8 mouse cellular contexts compared by ENCODE assay signal in genomic region chr11:86201901-86202675, GRCm38 (mm10). TPM values are rescaled to one million over a fixed set of nuclear protein-coding genes. Genes with fewer than 3 reads are reported as not detected.
DNase-seq lines count a peak whose midpoint lies in the region; ATAC-seq and TF ChIP-seq lines count a peak whose summit lies in the region.

No protein-coding gene starts in this region.

- peak overlapping the region; percentile 77 for H3K4me2 ChIP-seq in hindbrain, postnatal 0 days (ENCODE audit: low read depth, low read length)
- H3K4me2 ChIP-seq in stomach, embryonic 15.5 days: peak overlapping the region; percentile 70

- no peaks in the 10 kb centered on the region for H3K27me3 ChIP-seq in hindbrain, postnatal 0 days (ENCODE audit: insufficient read depth, low read length)
- H3K27me3 ChIP-seq in stomach, embryonic 15.5 days (replicated peaks): no peaks in the 10 kb centered on the region

- no peaks in the 10 kb centered on the region for H3K4me1 ChIP-seq in bone marrow, adult 2 months (ENCODE audit: control insufficient read depth, insufficient read depth, low read length)
- H3K4me1 ChIP-seq in hindbrain, postnatal 0 days (ENCODE audit: insufficient read depth, low read length): no peaks in the 10 kb centered on the region; the same call in 1 of the 2 replicates
- H3K4me1 ChIP-seq in stomach, embryonic 15.5 days: no peaks in the 10 kb centered on the region; the same call in 1 of the 2 replicates

- H3K9me3 ChIP-seq in hindbrain, postnatal 0 days (ENCODE audit: low read length): no peaks in the 10 kb centered on the region
- no peaks in the 10 kb centered on the region for H3K9me3 ChIP-seq in stomach, embryonic 15.5 days

- TF ChIP-seq CTCF in bone marrow, adult 2 months (IDR thresholded peaks at IDR 0.05; ENCODE audit: control insufficient read depth, insufficient read depth, low read length): no peak
- no peak for TF ChIP-seq CTCF in hindbrain, postnatal 0 days (IDR thresholded peaks at IDR 0.05; ENCODE audit: low read depth)

- peak overlapping the region; percentile 73 for H3K27ac ChIP-seq in bone marrow, adult 2 months (ENCODE audit: control insufficient read depth, insufficient read depth, low read depth, low read length, poor library complexity)
- H3K27ac ChIP-seq in hindbrain, postnatal 0 days: peak overlapping the region; percentile 65
- H3K27ac ChIP-seq in stomach, embryonic 15.5 days: peak overlapping the region; percentile 95

- TF ChIP-seq POLR2A in bone marrow, adult 2 months (IDR thresholded peaks at IDR 0.05; ENCODE audit: borderline replicate concordance, control insufficient read depth, low read depth, low read length): no peak

- H3K4me3 ChIP-seq in bone marrow, adult 2 months (replicated peaks; ENCODE audit: control insufficient read depth, low read depth, low read length): peak overlapping the region; percentile 96
- peak overlapping the region; percentile 82 for H3K4me3 ChIP-seq in hindbrain, postnatal 0 days (ENCODE audit: low read length)
- H3K4me3 ChIP-seq in stomach, embryonic 15.5 days (replicated peaks): peak overlapping the region; percentile 90

- WGBS in bone marrow, adult 2 months: 20% methylated on average over 16 of the region's 16 CpGs
- 49% methylated on average over 16 of the region's 16 CpGs for WGBS in hindbrain, postnatal 0 days
- WGBS in stomach, embryonic 15.5 days: 35% methylated on average over 16 of the region's 16 CpGs

- ATAC-seq in erythroid progenitor cell, adult 5-6 weeks (replicated peaks; ENCODE audit: low FRiP score, poor library complexity, severe bottlenecking): peak; percentile 45; the same call in 1 of the 2 replicates
- no peak for ATAC-seq in hindbrain, postnatal 0 days
- no peak for ATAC-seq in stomach, embryonic 15.5 days (ENCODE audit: insufficient read depth, low FRiP score, low read depth)

- DNase-seq in kidney, adult 18-20 months: peak; percentile 8
- DNase-seq in kidney, adult 8-10 months: no peak
- DNase-seq in hindbrain, postnatal 0 days (ENCODE audit: low spot score): no peak
- peak; percentile 36 for DNase-seq in lung, postnatal 10 days
- no peak for DNase-seq in urinary bladder, postnatal 36 days (ENCODE audit: low spot score in 2 of 2)

- peaks cover 7% of the 10 kb centered on the region; the same call in 1 of the 2 replicates for H3K36me3 ChIP-seq in hindbrain, postnatal 0 days (ENCODE audit: insufficient read depth, low read length)
- H3K36me3 ChIP-seq in stomach, embryonic 15.5 days: peaks cover 42% of the 10 kb centered on the region

- peak overlapping the region; percentile 59 for H3K9ac ChIP-seq in hindbrain, postnatal 0 days (replicated peaks; ENCODE audit: low read length)
- peak overlapping the region; percentile 48 for H3K9ac ChIP-seq in stomach, embryonic 15.5 days

RNA-seq across cellular contexts. Expression of gene Brip1, which starts 1.1 kb away (rescaled TPM):
- 2.0 and 6.6 TPM in 2 replicates for polyA plus RNA-seq in bone marrow, adult 2 months (2011; ENCODE audit: insufficient read depth, insufficient read length, low replicate concordance, missing spikeins)
- total RNA-seq in erythroid progenitor cell, adult 5-6 weeks (2015; ENCODE audit: low replicate concordance): 15.5 and 33.5 TPM in 2 replicates
- 16.7 and 19.6 TPM in 2 replicates for total RNA-seq in erythroid progenitor cell, adult 5-6 weeks (2017; ENCODE audit: low replicate concordance)
- total RNA-seq in hindbrain, postnatal 0 days (2014; rRNA removed): 0.97 and 1.0 TPM in 2 replicates
- 2.5 and 2.9 TPM in 2 replicates for polyA plus RNA-seq in hindbrain, postnatal 0 days (2015; fragmentation: Nextera tagmentation; extraction: Ambion mirVana)
- 9.7 and 10.7 TPM in 2 replicates for polyA plus RNA-seq in stomach, embryonic 15.5 days (2015; fragmentation: Nextera tagmentation; extraction: Ambion mirVana)

RNA-seq across cellular contexts. Expression of gene Ints2, which starts 55.3 kb away (rescaled TPM):
- polyA plus RNA-seq in bone marrow, adult 2 months (2011; ENCODE audit: insufficient read depth, insufficient read length, low replicate concordance, missing spikeins): 8.6 and 13.7 TPM in 2 replicates
- 5.4 and 6.3 TPM in 2 replicates for total RNA-seq in erythroid progenitor cell, adult 5-6 weeks (2015; ENCODE audit: low replicate concordance)
- 16.2 and 19.4 TPM in 2 replicates for total RNA-seq in erythroid progenitor cell, adult 5-6 weeks (2017; ENCODE audit: low replicate concordance)
- 26.1 and 30.3 TPM in 2 replicates for total RNA-seq in hindbrain, postnatal 0 days (2014; rRNA removed)
- 11.6 and 14.2 TPM in 2 replicates for polyA plus RNA-seq in hindbrain, postnatal 0 days (2015; fragmentation: Nextera tagmentation; extraction: Ambion mirVana)
- polyA plus RNA-seq in stomach, embryonic 15.5 days (2015; fragmentation: Nextera tagmentation; extraction: Ambion mirVana): 21.4 and 24.8 TPM in 2 replicates

Comparison
In these comparisons a context has a peak if more than half of its experiments do, and no peak if none do; other contexts are left out.
1. DNase-seq: peak in kidney, adult 18-20 months (single experiment) and lung, postnatal 10 days (single experiment); none in kidney, adult 8-10 months (0 of 2), hindbrain, postnatal 0 days (single experiment) and urinary bladder, postnatal 36 days (0 of 2).
2. Peak in every context shown above with its lines, with median percentiles within 50 percentile points of each other: H3K27ac ChIP-seq and H3K4me3 ChIP-seq.